Mouse (Mus musculus): Measurements from ENCODE around the gene Unc80.

Unc80 gene

DNA sequence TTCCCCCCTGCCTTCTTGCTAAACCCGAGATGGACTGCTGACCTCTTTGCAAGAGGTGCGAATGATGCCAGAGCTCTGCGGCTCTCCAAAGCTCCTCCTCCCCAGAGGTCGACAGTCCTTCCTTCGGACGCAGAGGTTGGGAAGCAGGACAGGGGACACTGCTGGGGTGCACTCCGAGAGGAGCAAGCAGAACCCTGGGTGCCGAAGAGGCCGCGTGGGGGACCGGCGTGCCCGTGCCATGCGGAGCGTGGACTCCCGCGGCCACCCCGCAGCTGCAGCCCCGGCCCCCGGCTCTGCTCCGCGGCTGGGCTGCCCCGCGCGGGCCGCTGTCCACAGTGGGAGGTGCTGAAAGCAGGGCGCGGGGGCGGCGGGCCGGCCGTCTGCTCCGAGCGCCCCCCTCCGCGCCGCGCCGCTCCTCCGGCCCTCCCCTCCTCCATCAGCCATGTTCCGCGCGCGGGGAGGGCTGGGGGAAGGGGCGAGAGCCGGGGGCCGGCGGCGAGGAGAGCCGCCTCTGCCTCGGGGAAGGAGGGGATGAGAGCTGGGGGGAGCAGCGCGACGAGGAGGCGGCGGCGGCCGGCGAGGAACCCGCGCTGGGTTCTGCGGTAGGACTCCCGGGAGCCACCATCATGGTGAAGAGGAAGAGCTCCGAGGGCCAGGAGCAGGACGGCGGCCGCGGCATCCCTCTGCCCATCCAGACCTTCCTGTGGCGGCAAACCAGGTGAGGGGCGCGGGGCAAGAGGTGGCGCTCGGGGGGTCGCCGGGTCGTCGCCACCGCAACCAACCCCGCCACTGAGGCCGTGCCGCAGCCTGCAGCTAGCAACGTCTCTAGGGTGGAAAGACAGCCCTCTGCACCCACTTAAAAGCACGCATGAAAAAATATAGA lies at the start of gene Unc80:
Gene Unc80, plus strand, starts transcription at position 547 of the 883 bp plus-strand sequence.
- peak; percentile 79 to 85 for DNase-seq

DNA sequence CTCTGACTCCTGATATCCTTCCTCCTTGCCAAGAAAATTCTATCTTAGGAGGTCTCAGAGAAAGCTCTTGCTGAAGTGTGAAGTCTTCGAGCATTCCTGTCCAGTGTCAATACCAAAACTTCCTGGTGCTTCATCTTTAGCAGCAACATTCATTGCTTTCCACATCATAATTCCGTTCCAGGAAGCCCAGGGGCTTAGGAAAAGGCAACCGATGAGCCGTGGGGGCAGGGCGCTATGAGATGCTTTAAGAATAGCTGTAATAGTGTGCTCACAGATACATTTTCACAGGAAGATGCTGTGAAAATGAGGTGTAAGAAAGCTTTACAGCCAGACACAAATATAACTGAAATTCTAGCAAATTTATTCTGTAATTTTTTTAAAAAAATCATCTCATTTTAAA lies 42.1 kb upstream of the Unc80 start:
- no peak for DNase-seq

DNA sequence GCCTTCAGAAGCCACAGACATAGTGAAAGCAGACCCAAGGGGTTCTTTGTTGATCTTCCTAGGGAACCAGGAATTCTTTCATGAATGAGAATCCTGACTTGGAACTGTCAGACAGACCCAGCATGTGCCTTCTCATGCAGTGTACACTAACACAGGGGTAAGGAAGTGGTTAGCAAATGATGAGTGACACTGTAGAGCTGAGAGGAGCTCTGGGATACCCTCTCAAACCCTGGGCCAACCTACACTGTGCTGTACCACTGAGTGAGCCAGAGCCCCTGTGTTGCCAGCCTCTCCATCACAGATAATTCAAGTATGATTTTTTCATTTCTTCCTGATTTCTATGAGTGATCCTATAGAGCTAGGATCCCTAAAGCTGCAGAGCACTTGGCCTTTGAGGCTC lies 37.2 kb upstream of the Unc80 start:
- DNase-seq = no peak

DNA sequence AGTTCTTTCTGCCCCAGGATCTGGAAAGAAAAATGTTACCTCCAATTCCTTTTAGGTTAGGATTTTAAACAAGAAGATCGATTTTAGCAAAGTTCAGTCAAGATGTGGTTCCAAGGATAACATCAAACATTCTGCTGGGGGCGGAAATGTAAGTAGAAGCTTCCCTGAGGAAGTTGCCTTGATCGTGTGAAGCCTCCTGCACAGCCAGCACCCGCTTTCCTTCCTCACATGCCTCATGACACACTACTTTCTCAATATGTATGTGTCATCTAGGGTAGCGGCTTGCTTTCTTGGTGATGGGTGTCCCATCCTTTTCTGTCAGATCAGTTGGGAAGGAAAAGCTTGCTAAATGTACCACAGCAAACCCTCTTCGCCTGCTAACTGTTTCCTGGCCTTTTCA lies 36.7 kb upstream of the Unc80 start:
- no peak for DNase-seq

DNA sequence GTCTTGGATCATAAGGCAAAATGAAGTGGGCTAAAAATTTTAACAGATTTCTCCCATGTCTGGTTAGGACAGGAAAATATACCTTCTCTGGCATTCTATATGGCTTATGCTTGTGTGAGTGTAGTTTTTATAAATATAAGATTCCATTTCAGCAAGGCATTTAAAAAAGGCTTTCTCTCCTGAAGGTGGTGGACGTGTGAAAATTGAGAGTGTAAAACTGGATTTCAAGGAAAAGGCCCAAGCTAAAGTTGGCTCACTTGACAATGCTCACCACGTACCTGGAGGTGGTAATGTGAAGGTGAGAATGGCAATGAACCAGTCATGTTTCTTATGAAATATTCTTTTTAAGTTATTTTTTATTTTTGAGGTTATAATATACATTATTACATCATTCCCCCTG lies 30.1 kb upstream of the Unc80 start:
- DNase-seq = no peak

DNA sequence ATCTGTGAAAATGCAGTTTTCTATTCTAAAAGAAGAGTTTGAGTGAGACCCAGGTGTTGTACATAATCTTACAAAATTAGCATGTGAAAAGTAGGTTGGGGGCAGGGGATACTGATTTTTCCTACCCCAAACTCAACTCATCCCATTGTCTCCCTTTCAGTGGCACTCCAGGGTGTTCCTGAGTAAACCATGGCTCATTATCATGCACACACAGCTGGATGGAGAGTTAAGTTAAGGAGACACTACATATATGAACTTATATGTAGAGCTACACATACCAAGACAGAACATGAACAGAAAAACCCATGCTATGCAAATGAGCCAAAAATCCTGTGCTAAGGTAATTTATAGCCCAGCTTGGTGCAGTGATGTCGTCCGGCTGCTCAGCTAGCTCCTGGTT lies 25.2 kb upstream of the Unc80 start:
- DNase-seq = no peak

DNA sequence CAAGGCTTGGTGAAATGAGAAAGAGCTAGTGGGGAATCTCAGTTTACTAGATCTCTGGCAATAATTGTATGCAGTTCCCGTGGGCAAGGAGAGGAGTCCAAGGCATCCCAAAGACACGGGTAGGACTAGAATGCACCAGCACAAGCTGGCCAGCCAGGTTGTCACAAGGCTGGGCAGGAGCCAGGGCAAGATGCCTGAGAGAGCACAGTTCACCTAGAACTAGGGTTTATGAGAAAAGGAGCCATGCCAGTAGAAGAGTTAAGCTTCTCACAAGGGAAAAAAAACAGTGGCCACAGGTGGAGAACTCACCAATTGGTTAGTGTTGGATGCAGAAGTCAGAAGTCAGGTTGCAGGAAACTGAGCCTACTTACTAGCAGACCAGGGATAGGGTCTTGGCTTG lies 18.7 kb upstream of the Unc80 start:
- peak; percentile 41 to 54 for DNase-seq

DNA sequence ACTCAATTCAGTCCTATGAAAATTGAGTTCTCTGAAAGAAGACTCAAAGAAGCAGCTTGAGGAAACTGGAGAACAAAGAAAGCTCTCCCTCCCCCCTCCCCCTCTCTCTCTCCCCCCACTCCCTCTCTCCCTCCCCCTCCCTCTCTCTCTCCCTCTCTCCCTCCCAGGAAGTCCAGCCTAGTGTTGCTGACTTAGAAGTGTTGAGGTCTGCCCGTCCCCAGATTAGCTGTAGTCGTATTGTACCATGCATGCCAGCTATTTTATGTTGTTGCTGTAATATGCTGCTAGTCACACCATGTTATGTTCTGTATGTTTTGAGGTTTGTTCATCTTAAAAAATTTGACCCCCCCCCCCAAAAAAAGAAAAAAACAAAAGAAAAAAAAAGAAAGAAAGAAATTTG lies 11.6 kb upstream of the Unc80 start:
- no peak for DNase-seq

DNA sequence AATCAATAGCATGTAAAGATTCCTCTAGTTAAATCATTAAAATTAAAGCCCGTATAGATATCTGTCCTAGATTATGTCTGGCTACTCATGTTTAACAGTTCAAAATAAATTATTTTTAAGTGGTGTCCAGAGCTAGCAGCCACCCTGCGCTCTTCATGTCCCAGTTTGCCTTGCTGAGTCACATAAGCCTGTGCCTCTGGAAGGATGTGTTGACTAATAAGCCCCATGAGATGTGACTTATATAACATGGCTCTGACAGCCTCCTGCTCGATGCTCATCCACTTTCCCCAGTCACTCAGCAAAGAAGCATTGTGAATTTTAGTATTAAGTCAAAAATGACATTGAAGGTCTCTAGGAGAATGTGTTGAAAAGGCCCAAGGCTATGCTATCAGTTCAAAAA lies 10.4 kb upstream of the Unc80 start:
- no peak for DNase-seq

DNA sequence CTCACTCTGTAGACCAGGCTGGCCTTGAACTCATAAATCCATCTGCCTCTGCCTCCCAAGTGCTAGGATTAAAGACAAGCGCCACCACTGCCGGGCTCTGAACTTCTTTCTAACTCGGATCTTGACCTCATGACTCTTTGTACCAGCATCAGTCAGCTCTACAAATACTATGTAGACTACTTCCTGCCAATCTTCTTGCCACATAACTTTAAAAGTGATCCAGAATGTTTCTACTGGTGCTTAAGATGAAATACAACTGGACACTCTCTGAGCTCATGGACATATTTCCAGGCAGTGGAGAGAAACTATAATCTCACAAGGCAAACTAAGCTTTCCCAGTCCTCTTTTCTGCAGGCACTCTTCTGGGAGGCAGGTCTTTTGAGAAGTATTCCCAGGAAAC lies 8.8 kb upstream of the Unc80 start:
- DNase-seq = no peak

DNA sequence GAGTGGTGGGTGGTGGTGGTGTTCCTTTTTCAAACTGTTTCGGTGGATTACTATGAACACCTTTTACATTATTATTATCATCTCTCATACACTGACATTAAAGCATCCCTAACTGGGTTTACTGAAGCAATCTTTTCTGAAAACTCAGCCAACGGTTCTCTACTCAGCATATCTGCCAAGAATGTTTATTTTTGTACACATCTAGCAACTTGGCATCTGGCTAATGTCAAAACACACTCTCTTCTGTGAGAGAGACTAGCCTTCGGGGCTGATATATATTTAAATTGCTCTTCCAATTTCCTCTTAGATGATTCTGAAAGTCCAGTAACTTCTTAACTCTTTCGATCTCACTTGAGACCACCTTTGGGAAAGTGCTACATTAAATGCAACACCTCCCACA lies 7.3 kb upstream of the Unc80 start:
- DNase-seq = no peak

DNA sequence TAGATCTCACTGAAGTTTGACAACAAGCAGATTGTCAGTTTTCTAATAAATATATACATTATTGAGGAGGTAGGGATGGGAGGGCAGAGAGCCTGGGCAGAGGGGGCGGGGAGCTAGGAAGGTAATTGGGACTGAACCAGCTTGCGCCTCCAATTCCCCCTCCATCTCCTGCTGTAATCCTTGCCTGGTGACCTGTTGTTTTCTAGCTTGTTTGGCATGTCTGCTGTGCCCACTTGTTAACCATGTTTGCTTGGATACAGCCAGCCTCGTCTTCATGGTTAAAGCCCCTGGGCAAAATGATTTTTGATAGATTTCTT lies 495 bp downstream of the Unc80 start:
- DNase-seq = peak; percentile 72 to 73

DNA sequence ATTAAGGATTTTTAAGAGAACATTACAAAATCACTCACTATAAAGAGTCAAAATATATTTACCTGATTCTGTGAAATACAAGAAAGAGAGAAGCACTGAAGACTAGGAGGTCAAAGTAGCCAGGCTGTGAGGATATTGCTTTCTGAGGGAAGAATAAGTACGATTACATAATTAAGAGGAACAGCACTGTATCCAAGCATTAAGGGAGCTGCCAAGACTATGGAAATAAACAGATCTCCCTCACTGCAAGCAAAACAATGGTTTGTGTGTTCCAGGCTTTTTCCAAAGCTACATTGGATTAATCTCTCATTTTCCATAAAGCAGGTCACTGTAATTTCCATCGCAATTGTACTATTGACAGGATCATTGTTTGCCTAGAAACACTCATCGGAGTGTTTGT lies 14.6 kb downstream of the Unc80 start:
- DNase-seq = no peak

DNA sequence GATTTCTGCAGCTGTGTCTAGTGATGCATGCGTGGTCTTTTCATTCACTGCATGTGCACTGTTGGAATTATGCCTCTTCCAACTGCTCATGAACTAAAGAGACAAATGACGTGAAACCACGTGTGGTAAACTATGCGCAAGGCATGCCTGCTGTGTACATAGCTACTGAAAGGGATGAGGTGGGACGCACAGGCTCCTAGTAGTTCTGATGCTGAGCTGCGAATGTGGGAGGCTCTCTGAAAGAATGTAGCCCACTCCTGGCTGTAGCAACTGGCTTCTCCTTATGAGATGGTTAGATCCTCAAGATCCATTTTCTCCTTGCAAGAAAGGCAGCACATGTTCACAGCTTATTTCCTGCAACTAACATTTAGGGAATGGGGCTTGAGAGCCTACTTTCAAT lies 24.9 kb downstream of the Unc80 start:
- DNase-seq = no peak

DNA sequence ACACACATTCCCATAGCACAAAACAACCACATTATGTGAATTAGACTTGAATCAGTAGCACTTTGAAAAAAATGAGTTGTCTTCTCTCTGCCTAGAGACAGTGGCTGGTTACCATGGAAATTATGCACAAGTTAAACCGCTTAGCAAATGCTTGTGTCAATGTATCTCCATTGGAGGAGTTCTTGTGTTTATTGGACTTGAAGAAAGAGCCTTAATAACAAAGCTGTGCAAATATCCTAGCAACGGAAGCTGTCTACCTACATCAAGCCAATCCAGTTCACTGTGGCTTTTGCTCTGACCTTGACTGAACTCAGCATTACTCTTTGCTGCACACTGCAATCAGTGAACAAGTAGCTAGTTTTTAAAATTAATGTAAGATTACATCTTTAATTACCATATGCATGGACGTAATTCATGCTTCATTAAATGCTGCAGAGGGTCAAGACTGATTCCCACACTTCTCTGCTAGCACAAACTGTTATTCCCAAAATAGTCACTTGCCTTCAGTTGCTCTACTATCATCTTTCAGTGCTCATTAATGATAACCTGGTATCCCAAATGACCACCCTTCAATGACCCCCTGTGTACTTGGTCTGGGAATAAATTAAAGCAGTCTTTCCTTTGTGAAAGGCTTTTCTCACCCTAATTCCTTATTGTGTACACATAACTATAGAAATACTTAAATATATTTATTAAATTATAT lies 27.3 kb downstream of the Unc80 start:
- no peak for DNase-seq

DNA sequence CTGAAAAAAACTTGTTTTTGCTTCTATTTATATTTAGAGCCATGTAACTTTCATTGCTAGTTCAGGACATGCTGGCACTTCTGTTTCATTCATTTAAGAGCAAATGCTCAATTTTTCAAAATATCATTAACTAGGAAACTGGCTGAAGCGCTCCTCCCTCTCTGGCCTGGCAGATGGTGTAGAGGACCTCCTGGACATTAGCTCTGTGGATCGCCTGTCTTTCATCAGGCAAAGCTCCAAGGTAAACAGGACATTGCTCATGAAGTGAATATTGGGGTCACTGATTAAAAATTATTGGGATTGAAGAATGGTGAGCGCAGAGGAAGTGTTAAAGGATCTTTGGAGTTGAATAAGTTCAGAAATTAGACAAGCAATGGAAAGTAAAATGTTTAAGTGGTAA lies 82.6 kb downstream of the Unc80 start:
- DNase-seq = peak; percentile 30 to 38

DNA sequence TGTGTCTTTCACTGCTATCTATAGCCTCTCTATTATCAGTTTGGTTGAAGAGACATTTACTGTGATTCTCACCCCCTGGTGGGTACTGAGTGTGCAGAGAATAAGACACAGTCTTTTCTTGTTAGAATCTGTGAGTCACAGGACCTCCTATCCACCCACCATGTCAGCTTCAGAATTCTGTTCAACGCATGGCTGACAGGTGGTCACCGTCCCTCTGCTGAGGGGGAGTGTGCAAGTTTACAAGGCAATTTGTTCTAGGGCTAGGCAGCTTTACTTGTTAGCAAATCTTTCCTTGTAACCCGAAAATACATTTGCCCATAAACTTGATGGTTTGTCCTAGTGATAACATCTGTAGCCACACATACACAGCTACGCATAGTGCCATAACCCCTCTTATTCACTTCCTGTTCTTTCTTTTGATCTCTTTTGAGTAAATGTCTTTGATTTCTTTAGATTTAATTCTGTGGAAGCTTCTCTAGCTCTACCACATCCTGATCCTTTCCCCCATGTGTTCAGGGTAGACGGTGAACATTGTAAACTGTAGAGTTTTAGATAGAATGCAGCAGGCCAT lies 84.3 kb downstream of the Unc80 start:
- peak in 1 of 2 experiments; percentile 4 for DNase-seq

DNA sequence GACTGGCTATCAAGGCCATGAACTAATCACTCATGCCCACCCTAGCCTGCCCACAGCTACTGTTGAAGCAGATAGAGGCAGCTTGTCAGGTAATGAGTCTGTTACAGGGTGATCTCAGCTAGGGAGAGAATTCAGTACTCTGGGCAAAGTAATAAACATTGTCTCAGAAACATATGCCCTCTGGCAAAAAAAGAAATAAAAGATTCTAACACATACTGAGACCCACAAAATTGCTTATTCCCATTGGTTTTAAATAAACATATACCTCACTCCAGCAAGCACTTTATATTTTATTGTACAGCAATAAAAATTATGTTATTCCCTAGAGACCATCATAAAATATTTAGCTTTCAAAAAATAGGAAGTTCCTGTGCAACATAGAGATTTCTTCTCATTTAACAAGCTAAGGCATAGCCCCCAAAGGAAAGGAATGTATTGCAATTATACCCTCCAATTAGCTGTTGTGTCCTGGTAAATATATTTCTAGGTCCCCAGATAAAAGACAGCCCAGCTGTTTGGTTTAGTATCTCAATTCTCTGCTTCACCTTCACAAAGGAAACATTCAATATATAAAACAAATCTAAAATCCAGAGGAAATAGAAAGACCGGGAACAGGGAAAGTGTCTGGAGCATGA lies 93.6 kb downstream of the Unc80 start:
- no peak for DNase-seq

DNA sequence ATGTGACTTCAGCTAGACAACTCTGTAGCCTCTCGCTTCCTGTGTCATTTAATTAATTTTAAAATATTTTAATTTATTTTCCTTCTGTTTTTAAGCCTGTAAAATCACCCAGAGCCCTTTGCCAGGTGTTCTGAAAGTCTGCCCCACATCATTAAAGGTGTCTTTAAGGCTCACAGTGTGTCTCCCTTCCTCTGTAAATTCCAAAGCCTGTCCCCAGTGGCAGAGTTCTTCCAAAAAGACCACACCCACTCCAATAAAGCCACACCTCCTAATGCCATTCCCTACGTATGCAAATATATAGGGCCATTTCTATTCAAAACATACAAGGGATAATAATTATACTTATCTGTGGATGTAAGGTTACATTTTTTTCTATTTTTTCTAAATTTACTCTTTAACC lies 94.2 kb downstream of the Unc80 start:
- DNase-seq = no peak

DNA sequence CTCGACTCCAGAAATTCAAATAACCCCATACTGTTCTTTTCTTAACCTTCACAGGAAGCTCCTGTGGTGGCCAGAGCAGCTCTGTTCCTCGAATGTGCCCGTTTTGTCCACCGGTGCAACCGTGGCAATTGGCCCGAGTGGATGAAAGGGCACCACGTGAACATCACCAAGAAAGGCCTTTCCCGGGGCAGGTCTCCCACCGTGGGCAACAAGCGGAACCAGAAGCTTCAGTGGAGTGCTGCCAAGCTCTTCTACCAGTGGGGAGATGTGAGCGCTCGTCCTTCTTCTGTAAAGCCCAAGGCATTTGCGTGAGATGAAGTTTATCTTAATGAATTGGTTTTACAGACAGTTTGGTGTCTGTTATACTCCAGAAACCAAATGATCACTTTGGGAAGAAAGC lies 101.6 kb downstream of the Unc80 start:
- DNase-seq = peak; percentile 43 to 61

DNA sequence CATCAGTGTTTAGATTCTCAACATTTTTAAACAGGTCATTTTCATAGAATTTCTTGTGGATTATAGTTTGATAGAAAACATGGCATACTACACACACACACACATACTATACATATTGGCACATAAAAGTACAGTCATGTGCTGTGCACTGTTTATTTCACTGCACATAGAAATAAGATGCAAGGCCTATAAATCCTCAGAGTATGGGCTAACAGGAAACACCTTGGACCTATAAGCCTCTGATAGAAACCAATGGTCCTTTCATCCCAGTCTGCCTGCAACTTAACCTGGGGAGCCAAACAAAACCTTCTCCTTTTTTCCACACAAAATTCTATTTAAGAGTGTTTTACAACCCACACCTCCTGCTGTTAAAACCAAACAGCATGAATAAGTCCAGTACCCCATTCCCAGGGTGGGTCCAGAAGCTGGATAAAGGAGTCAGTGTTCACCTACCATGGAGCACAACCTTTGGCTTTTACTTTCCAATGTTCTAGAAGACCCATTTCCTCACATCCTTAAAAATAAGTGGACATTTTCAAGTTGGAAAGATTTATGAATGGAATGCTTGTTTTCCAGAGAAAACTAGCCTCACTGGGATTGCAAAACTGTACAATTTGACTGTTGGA lies 129.1 kb downstream of the Unc80 start:
- DNase-seq = no peak

DNA sequence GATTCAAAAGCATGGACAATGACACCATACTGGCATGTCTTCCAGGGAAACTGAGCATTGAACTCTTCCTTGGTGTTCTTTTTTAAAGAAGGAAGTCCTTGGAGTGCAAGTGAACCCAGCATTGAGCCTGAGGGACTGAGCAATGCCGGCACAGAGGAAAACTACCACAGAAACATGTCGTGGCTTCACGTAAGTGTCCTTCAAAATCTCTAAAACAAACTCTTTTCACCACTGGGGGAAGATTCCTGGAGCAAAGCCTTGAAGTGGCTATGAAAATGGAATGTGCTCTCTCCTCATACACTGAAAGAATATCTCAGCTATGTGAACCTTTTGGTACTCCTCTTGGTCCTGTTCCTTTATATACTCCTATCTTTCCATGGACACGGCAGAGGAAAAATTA lies 140.1 kb downstream of the Unc80 start:
- no peak for DNase-seq

DNA sequence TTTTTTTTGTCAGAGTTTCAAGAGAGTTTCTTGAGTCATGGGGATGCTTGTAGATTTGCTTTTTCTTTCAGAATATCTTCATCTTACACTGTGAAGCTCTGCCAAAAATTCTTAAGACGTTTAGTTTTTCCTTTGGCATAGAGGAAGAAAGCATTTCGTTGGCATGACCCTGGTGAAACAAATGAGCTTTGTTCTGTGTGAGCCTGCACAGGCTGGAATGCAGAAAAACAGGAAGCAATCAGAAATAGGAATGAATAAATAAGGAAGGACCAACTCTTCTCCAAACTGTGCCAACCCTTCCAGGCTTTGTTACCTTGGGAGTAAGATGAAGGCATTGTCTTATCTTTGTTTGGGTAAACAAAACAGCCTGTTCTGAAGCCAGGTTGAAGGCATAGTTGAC lies 149.0 kb downstream of the Unc80 start:
- DNase-seq = no peak

Data from cerebellum, postnatal 10 days (tissue).